Comparison of ENCODE assay signal across 8 mouse cellular contexts in the genomic region with DNA sequence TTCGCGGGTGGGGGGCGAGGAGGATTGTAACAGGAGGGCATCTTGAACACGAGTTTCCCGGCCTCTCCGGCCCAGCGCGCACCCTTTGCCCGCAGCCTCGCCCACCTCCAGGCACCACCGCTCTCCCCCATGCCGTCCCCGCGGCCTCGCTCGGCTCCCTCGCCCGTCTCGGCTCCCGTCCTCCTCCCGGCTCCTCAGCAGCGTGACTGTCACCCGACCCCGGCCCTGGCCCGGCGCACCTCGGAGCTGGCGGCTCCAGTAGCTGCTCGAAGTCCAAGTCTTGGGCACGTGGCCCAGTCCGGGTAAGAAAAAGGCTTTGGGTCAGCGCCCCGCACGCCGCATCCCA. TPM values are rescaled to one million over a fixed set of nuclear protein-coding genes. Genes with fewer than 3 reads are reported as not detected.
DNase-seq lines count a peak whose midpoint lies in the region; ATAC-seq and TF ChIP-seq lines count a peak whose summit lies in the region.

No protein-coding gene starts in this region.

- under 1% methylated on average over 35 of the region's 35 CpGs for WGBS in kidney, adult 2 months
- WGBS in hindbrain, embryonic 14.5 days, result 2% methylated on average over 35 of the region's 35 CpGs
- WGBS in midbrain, embryonic 13.5 days, result 1% methylated on average over 35 of the region's 35 CpGs

- H3K4me1 ChIP-seq in kidney, adult 2 months (ENCODE audit: control insufficient read depth, insufficient read depth, low read length), result no peaks in the 10 kb centered on the region
- H3K4me1 ChIP-seq in bone marrow macrophage, adult 2 months (ENCODE audit: control insufficient read depth, insufficient read depth, low read length), result peaks cover 6% of the 10 kb centered on the region
- peaks cover 15% of the 10 kb centered on the region for H3K4me1 ChIP-seq in hindbrain, embryonic 14.5 days (replicated peaks; ENCODE audit: control insufficient read depth, insufficient read depth, low read length)
- H3K4me1 ChIP-seq in midbrain, embryonic 13.5 days (replicated peaks), result peaks cover 18% of the 10 kb centered on the region

- H3K27me3 ChIP-seq in kidney, adult 2 months (replicated peaks; ENCODE audit: control insufficient read depth, insufficient read depth, low read length), result no peaks in the 10 kb centered on the region
- no peaks in the 10 kb centered on the region for H3K27me3 ChIP-seq in hindbrain, embryonic 14.5 days (ENCODE audit: control insufficient read depth, insufficient read depth, low read length)
- peaks cover 10% of the 10 kb centered on the region for H3K27me3 ChIP-seq in midbrain, embryonic 13.5 days

- peak overlapping the region; percentile 86 for H3K9ac ChIP-seq in hindbrain, embryonic 14.5 days
- H3K9ac ChIP-seq in midbrain, embryonic 13.5 days (replicated peaks), result peak overlapping the region; percentile 88

- H3K36me3 ChIP-seq in kidney, adult 2 months (ENCODE audit: control insufficient read depth, insufficient read depth, low read length), result no peaks in the 10 kb centered on the region
- peaks cover 27% of the 10 kb centered on the region for H3K36me3 ChIP-seq in hindbrain, embryonic 14.5 days (replicated peaks; ENCODE audit: control insufficient read depth, insufficient read depth)
- H3K36me3 ChIP-seq in midbrain, embryonic 13.5 days, result peaks cover 20% of the 10 kb centered on the region

- no peak for TF ChIP-seq POLR2A in kidney, adult 2 months (IDR thresholded peaks at IDR 0.05; ENCODE audit: low read depth, low read length)
- no peak for TF ChIP-seq POLR2A in bone marrow macrophage, adult 2 months (IDR thresholded peaks at IDR 0.05; ENCODE audit: borderline replicate concordance, low read depth, low read length)

- peak overlapping the region; percentile 58 for H3K27ac ChIP-seq in kidney, adult 2 months (ENCODE audit: insufficient read depth, low read depth, low read length)
- H3K27ac ChIP-seq in bone marrow macrophage, adult 2 months (ENCODE audit: insufficient read depth, low read depth, low read length), result peak overlapping the region; percentile 74
- H3K27ac ChIP-seq in hindbrain, embryonic 14.5 days, result peak overlapping the region; percentile 77
- peak overlapping the region; percentile 90 for H3K27ac ChIP-seq in midbrain, embryonic 13.5 days

- ATAC-seq in hindbrain, embryonic 14.5 days (ENCODE audit: low FRiP score), result peak; percentile 79
- ATAC-seq in midbrain, embryonic 13.5 days, result peak; percentile 88

- H3K4me2 ChIP-seq in hindbrain, embryonic 14.5 days (replicated peaks), result peak overlapping the region; percentile 90
- peak overlapping the region; percentile 73 for H3K4me2 ChIP-seq in midbrain, embryonic 13.5 days (replicated peaks)

- H3K9me3 ChIP-seq in hindbrain, embryonic 14.5 days (ENCODE audit: control insufficient read depth, low read length), result no peaks in the 10 kb centered on the region
- no peaks in the 10 kb centered on the region for H3K9me3 ChIP-seq in midbrain, embryonic 13.5 days

- DNase-seq in kidney, adult 2 months, result no peak
- no peak for DNase-seq in kidney, adult 8-10 months
- no peak for DNase-seq in hindbrain, embryonic 14.5 days (ENCODE audit: low spot score)
- DNase-seq in cerebellum, adult 11 months, result no peak
- no peak for DNase-seq in gastrocnemius, postnatal 25 days
- DNase-seq in urinary bladder, postnatal 14 days (ENCODE audit: low spot score), result no peak

- peak overlapping the region; percentile 75 for H3K4me3 ChIP-seq in kidney, adult 2 months (ENCODE audit: insufficient read depth, low read depth, low read length)
- H3K4me3 ChIP-seq in bone marrow macrophage, adult 2 months (ENCODE audit: insufficient read depth, low read length), result peak overlapping the region; percentile 100
- H3K4me3 ChIP-seq in hindbrain, embryonic 14.5 days (replicated peaks; ENCODE audit: low read length), result peak overlapping the region; percentile 81
- H3K4me3 ChIP-seq in midbrain, embryonic 13.5 days (replicated peaks), result peak overlapping the region; percentile 74

- no peak for TF ChIP-seq CTCF in kidney, adult 2 months (conservative IDR thresholded peaks at IDR 0.05; ENCODE audit: insufficient read depth, insufficient read length, low read depth, low read length)
- no peak for TF ChIP-seq CTCF in bone marrow macrophage, adult 2 months (IDR thresholded peaks at IDR 0.05; ENCODE audit: low read depth, low read length)

RNA-seq across cellular contexts. Expression of gene 2310057M21Rik, which starts 0.3 kb away (rescaled TPM):
- polyA plus RNA-seq in kidney, adult 2 months (2012; rRNA removed), result 5.7 and 6.0 TPM in 2 replicates
- polyA plus RNA-seq in bone marrow macrophage, adult 2 months (2012; ENCODE audit: insufficient read depth, insufficient read length, missing spikeins), result 8.2 and 9.4 TPM in 2 replicates
- 30.0 and 30.6 TPM in 2 replicates for polyA plus RNA-seq in hindbrain, embryonic 14.5 days (2014; fragmentation: Nextera tagmentation; extraction: Ambion mirVana)
- polyA plus RNA-seq in midbrain, embryonic 13.5 days (2015; fragmentation: Nextera tagmentation; extraction: Ambion mirVana), result 21.2 and 23.3 TPM in 2 replicates
- total RNA-seq in gastrocnemius, postnatal 25 days (2021), result 10 to 100 TPM; 17.4 to 18.5 TPM

RNA-seq across cellular contexts. Expression of gene Pstk, which starts 8.7 kb away (rescaled TPM):
- 40.9 and 45.9 TPM in 2 replicates for polyA plus RNA-seq in kidney, adult 2 months (2012; rRNA removed)
- 19.7 and 22.4 TPM in 2 replicates for polyA plus RNA-seq in bone marrow macrophage, adult 2 months (2012; ENCODE audit: insufficient read depth, insufficient read length, missing spikeins)
- 42.5 and 50.1 TPM in 2 replicates for polyA plus RNA-seq in hindbrain, embryonic 14.5 days (2014; fragmentation: Nextera tagmentation; extraction: Ambion mirVana)
- 45.9 and 54.3 TPM in 2 replicates for polyA plus RNA-seq in midbrain, embryonic 13.5 days (2015; fragmentation: Nextera tagmentation; extraction: Ambion mirVana)
- 10 to 100 TPM; 35.7 to 37.9 TPM for total RNA-seq in gastrocnemius, postnatal 25 days (2021)

RNA-seq across cellular contexts. Expression of gene Fam24a, which starts 28.6 kb away (rescaled TPM):
- polyA plus RNA-seq in kidney, adult 2 months (2012; rRNA removed), result not detected in 2 replicates
- not detected in 2 replicates for polyA plus RNA-seq in bone marrow macrophage, adult 2 months (2012; ENCODE audit: insufficient read depth, insufficient read length, missing spikeins)
- not detected in 2 replicates for polyA plus RNA-seq in hindbrain, embryonic 14.5 days (2014; fragmentation: Nextera tagmentation; extraction: Ambion mirVana)
- polyA plus RNA-seq in midbrain, embryonic 13.5 days (2015; fragmentation: Nextera tagmentation; extraction: Ambion mirVana), result not detected in 2 replicates
- total RNA-seq in gastrocnemius, postnatal 25 days (2021), result not detected

RNA-seq across cellular contexts. Expression of gene Fam24b, which starts 32.9 kb away (rescaled TPM):
- polyA plus RNA-seq in kidney, adult 2 months (2012; rRNA removed), result not detected in 2 replicates
- not detected in 2 replicates for polyA plus RNA-seq in bone marrow macrophage, adult 2 months (2012; ENCODE audit: insufficient read depth, insufficient read length, missing spikeins)
- polyA plus RNA-seq in hindbrain, embryonic 14.5 days (2014; fragmentation: Nextera tagmentation; extraction: Ambion mirVana), result not detected in 2 replicates
- polyA plus RNA-seq in midbrain, embryonic 13.5 days (2015; fragmentation: Nextera tagmentation; extraction: Ambion mirVana), result 0.24 TPM in 1 of 2 replicates, not detected in the other
- not detected for total RNA-seq in gastrocnemius, postnatal 25 days (2021)

RNA-seq across cellular contexts. Expression of gene Cuzd1, which starts 40.1 kb away (rescaled TPM):
- polyA plus RNA-seq in kidney, adult 2 months (2012; rRNA removed), result 0.06 TPM in 1 of 2 replicates, not detected in the other
- not detected in 2 replicates for polyA plus RNA-seq in bone marrow macrophage, adult 2 months (2012; ENCODE audit: insufficient read depth, insufficient read length, missing spikeins)
- not detected in 2 replicates for polyA plus RNA-seq in hindbrain, embryonic 14.5 days (2014; fragmentation: Nextera tagmentation; extraction: Ambion mirVana)
- polyA plus RNA-seq in midbrain, embryonic 13.5 days (2015; fragmentation: Nextera tagmentation; extraction: Ambion mirVana), result not detected in 2 replicates
- under 1 TPM; 0.19 to 0.31 TPM for total RNA-seq in gastrocnemius, postnatal 25 days (2021)
